Mouse (Mus musculus) hindbrain, embryonic 15.5 days (tissue): ENCODE measurements around the gene Usp9y. TPM values are rescaled to one million over a fixed set of nuclear protein-coding genes. Genes with fewer than 3 reads are reported as not detected.
A peak's percentile ranks its signal among the peaks of the same experiment; 100 is the strongest.

Source experiments
- ATAC-seq: fragments of 200-750 bp; cut with Nextera tagmentation; 2 replicates; pipeline ENCODE4 v1.8.0; 2017; ENCODE audit warnings: low read depth, moderate number of reproducible peaks, moderate TSS enrichment; ENCODE audit not compliant: low FRiP score
- H3K27ac ChIP-seq: fragments of 300-500 bp; sonication (generic); replicated peaks from 2 replicates; pipeline ENCODE4 v1.5.1; 2015; ENCODE audit warnings: mild to moderate bottlenecking, inconsistent platforms
- H3K27me3 ChIP-seq: fragments of 300-500 bp; sonication (generic); 2 replicates; pipeline ENCODE4 v1.6.1; 2015; ENCODE audit warnings: control low read depth, inconsistent platforms
- H3K36me3 ChIP-seq: fragments of 300-500 bp; sonication (generic); 2 replicates; pipeline ENCODE4 v1.6.1; 2015; ENCODE audit warnings: control low read depth, inconsistent platforms
- H3K4me1 ChIP-seq: fragments of 300-500 bp; sonication (generic); replicated peaks from 2 replicates; pipeline ENCODE4 v1.6.1; 2015; ENCODE audit warnings: control low read depth, inconsistent platforms
- H3K4me2 ChIP-seq: fragments of 300-500 bp; sonication (generic); 2 replicates; pipeline ENCODE4 v1.6.1; 2015; ENCODE audit warnings: moderate library complexity, mild to moderate bottlenecking, inconsistent platforms
- H3K4me3 ChIP-seq: fragments of 300-500 bp; sonication (generic); 2 replicates; pipeline ENCODE4 v1.5.1; 2015; ENCODE audit warnings: mild to moderate bottlenecking, inconsistent platforms
- H3K9ac ChIP-seq: fragments of 300-500 bp; sonication (generic); 2 replicates; pipeline ENCODE4 v1.6.1; 2015; ENCODE audit warnings: inconsistent platforms
- H3K9me3 ChIP-seq: fragments of 300-500 bp; sonication (generic); 2 replicates; pipeline ENCODE4 v1.6.1; 2016; ENCODE audit warnings: control low read depth, inconsistent platforms
- WGBS: fragments of 180-500 bp; shearing (Covaris S2); methylation state at CpG from one replicate; pipeline ENCODE4 v1.1.7; 2015; 5-methylcytosine and 5-hydroxymethylcytosine counted together
- polyA plus RNA-seq: library from polyadenylated mRNA; unstranded; fragments of >200 nt; fragmentation: Nextera tagmentation; extraction: Ambion mirVana; gene quantifications from 2 replicates; pipeline ENCODE4 v1.2.1, GENCODE M21; 2015

Usp9y gene
- polyA plus RNA-seq: not detected in 2 replicates

DNA sequence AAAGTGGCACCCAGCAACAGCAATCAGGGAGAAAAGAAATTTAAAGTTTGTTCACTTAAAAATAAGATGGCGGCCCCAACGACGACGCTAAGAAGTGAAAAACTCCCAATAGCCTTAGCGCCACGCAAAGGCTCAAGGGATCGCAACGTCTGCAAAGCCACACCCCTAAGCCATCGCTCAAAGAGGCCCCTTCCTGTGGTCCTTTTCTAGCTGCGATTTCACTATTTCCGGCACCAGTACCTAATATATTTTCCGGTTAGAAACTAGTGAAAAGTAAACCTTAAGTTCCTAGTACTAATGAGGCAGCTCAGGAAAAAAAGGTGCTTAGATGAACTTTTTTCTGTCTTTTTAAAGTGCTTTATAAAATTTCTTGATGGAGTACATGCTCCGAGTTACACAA is at the start of gene Usp9y:
Gene Usp9y (minus strand): TSS at position 101 of the 400 bp plus-strand sequence.
- Histone ChIP-seq H3K36me3 (no peaks in the 10 kb centered on the region), H3K4me1 (no peaks in the 10 kb centered on the region), H3K27ac (no peak within 1 kb of the TSS), H3K4me3 (no peak within 1 kb of the TSS), H3K27me3 (no peaks in the 10 kb centered on the region), H3K9me3 (no peaks in the 10 kb centered on the region), H3K9ac (no peak within 1 kb of the TSS), H3K4me2 (no peak within 1 kb of the TSS)
- ATAC-seq: no peak
- 90% methylated on average over 12 of the region's 13 CpGs for WGBS

DNA sequence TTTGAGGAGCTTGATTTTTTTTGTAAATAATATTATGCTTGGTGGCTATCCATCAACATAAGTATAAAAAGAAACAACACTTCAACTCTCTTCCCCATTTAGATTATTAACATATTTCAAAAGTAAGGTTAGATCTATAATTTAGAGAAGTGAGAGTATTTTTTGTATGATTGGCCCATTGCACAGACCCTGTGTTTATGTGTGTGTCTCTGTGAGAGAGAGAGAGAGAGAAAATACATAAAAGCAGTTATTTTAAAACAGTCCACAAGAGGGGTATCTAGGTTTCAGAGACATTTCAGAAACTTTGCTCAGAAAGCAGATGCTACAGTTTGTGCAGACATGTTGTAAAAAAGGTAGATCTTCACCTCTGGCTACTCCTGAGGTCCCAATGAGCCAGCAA is 165.9 kb downstream of the Usp9y start:
- H3K36me3 ChIP-seq: no peaks in the 10 kb centered on the region
- no peak overlapping the region for H3K4me2 ChIP-seq
- ATAC-seq: no peak

DNA sequence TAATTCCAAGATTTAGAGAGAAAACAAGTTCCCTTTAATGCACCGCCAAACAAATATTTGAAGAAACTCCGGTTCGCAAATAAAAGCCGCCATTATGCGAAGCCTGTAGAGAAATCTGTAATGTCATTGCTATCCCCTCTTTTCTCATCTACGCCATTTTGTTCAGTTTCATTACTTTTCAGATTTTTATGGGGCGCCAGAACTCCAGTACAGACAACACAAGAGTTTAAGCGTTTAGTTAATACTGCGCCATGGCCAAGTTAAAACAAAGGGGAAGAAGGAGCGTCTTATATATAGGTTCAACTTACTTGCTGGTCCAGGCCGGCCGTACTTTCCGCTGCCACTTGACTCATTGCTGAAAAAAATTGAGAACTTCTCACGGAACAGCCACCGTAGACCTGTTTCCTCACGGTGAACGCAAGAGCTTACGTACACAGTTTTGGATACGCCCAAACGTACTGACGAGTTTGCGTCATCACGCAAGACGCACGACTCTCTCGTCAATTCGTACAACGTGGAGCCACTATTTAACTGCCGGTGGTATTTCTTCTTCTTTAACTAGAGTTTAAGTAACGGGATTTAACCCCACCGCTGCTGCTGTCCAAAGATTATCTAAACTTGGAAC is 173.3 kb downstream of the Usp9y start, which contains the start of gene Ddx3y:
Gene Ddx3y (minus strand): TSS at position 459 of the 625 bp plus-strand sequence.
- Histone ChIP-seq H3K4me2 (peak within 1 kb of the TSS; percentile 41), H3K27ac (peak within 1 kb of the TSS; percentile 67), H3K36me3 (no peaks in the 10 kb centered on the region), H3K27me3 (no peaks in the 10 kb centered on the region), H3K4me3 (peak within 1 kb of the TSS; percentile 43), H3K9ac (peak within 1 kb of the TSS; percentile 33), H3K4me1 (no peaks in the 10 kb centered on the region), H3K9me3 (no peaks in the 10 kb centered on the region)
- 3% methylated on average over 28 of the region's 31 CpGs for WGBS
- ATAC-seq: peak; percentile 96

More for the DNA sequence above, 165.9 kb downstream of the Usp9y start:
- Histone ChIP-seq H3K9ac (no peak overlapping the region), H3K4me3 (no peak overlapping the region), H3K4me1 (no peaks in the 10 kb centered on the region), H3K27me3 (no peaks in the 10 kb centered on the region), H3K9me3 (no peaks in the 10 kb centered on the region), H3K27ac (no peak overlapping the region)

DNA sequence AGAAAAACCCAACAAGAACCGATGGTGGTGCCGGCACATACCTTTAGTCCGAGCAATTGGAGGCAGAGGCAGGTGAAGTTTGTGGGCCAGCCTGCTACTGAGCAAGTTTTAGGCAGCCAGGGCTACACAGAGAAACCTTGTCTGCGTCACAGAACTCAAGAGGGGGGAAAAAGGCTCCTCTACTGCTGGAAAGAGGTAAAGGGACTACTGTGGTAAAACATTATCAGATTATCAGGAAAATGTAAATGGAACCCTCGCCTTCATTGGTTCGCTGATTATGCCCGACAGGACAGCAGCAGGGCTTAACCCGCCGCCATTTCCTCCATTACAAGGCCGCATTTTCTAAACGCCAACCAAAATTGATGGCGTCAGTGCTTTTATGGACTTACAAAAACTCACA is 173.8 kb downstream of the Usp9y start:
- H3K27me3 ChIP-seq: no peaks in the 10 kb centered on the region
- WGBS: 6% methylated on average over 11 of the region's 12 CpGs
- no peak for ATAC-seq

More for the DNA sequence above, 173.8 kb downstream of the Usp9y start:
- H3K9me3 ChIP-seq: no peaks in the 10 kb centered on the region
- peak overlapping the region; percentile 67; the same call in 1 of the 2 replicates for H3K27ac ChIP-seq
- peak overlapping the region; percentile 33 for H3K9ac ChIP-seq
- H3K4me2 ChIP-seq: peak overlapping the region; percentile 41
- no peaks in the 10 kb centered on the region for H3K36me3 ChIP-seq
- H3K4me1 ChIP-seq: no peaks in the 10 kb centered on the region
- H3K4me3 ChIP-seq: peak overlapping the region; percentile 43

Other genes starting within 250 kb of the Usp9y start
- gene Uty, start 214.0 kb downstream of the Usp9y start, polyA plus RNA-seq: 7.6 and 8.2 TPM in 2 replicates
- gene Ddx3y, start 173.2 kb downstream of the Usp9y start, polyA plus RNA-seq: 15.8 and 18.2 TPM in 2 replicates